Mouse (Mus musculus) ES-Bruce4 (cell line): ENCODE data around the gene Gpr179.

Source experiments
- CTCF ChIP-seq: IDR thresholded peaks from one replicate; pipeline ENCODE4 v1.8.1; 2011; ENCODE audit warnings: low read depth, low read length
- EP300 ChIP-seq: IDR thresholded peaks from 2 replicates; pipeline ENCODE4 v1.6.1; 2011; ENCODE audit warnings: low read depth, low read length; ENCODE audit not compliant: insufficient read depth
- POLR2A ChIP-seq: IDR thresholded peaks from one replicate; pipeline ENCODE4 v1.8.1; 2011; ENCODE audit warnings: low read length; ENCODE audit not compliant: insufficient read depth

DNA sequence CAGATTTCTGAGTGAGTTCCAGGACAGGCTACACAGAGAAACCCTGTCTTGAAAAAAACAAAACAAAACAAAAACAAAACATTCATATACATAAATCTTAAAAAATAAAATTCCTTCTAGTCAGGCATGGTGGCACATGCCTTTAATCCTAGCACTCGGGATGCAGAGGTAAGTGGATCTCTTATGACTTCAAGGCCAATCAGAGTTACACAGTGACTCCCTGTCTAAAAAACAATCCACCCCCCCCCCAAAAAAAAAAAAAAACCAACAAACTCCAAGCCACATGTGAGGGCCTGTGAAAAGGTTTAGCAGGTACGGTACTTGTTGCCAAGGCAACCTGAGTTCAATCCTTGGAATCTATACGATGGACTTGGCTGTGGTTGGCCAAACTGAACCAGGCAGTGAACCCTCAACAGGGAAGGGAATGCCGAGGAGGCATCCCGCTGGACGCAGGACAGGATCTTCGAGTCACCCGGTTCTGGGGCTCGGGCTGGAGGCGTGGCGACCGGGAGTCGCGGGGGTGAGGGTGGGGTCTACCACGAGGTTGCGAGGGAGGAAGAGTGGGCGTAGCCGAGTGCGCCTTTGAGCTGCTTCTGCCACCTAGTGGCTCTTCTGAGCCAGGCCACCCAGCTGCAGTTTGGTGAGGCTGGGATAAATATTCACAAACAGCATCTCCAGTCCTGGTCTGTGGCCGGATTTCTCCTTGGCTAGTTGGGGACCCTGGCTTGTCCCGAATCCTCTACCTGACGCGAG is 48.3 kb upstream of the Gpr179 start:
- TF ChIP-seq CTCF (peak; percentile 97), EP300 (peak; percentile 74; the same call in 1 of the 2 replicates), POLR2A (no peak)
